Mouse (Mus musculus) heart, embryonic 16.5 days (tissue): Measurements from ENCODE around the gene Lrp5. TPM values are rescaled to one million over a fixed set of nuclear protein-coding genes. Genes with fewer than 3 reads are reported as not detected.

Source experiments
- ATAC-seq: fragments of 200-750 bp; cut with Nextera tagmentation; replicated peaks from 2 replicates; pipeline ENCODE4 v1.8.0; 2017; ENCODE audit warnings: moderate number of reproducible peaks; ENCODE audit not compliant: insufficient read depth, low FRiP score; ENCODE audit errors: extremely low read depth
- H3K27ac ChIP-seq: fragments of 300-500 bp; sonication (generic); 2 replicates; pipeline ENCODE4 v1.5.1; 2014; ENCODE audit warnings: mild to moderate bottlenecking, low read length, control low read depth, moderate library complexity
- H3K27me3 ChIP-seq: fragments of 300-500 bp; sonication (generic); 2 replicates; pipeline ENCODE4 v1.6.1; 2014; ENCODE audit warnings: low read length, mixed read lengths; ENCODE audit not compliant: control insufficient read depth, insufficient read depth
- H3K36me3 ChIP-seq: fragments of 300-500 bp; sonication (generic); 2 replicates; pipeline ENCODE4 v1.6.1; 2014; ENCODE audit not compliant: control insufficient read depth, insufficient read depth
- H3K4me1 ChIP-seq: fragments of 300-500 bp; sonication (generic); 2 replicates; pipeline ENCODE4 v1.6.1; 2014; ENCODE audit warnings: low read length, mixed read lengths; ENCODE audit not compliant: control insufficient read depth, insufficient read depth
- H3K4me2 ChIP-seq: fragments of 300-500 bp; sonication (generic); 2 replicates; pipeline ENCODE4 v1.6.1; 2014; ENCODE audit warnings: low read depth, mild to moderate bottlenecking, control low read depth, low read length
- H3K4me3 ChIP-seq: fragments of 300-500 bp; sonication (generic); 2 replicates; pipeline ENCODE4 v1.5.1; 2014; ENCODE audit warnings: mild to moderate bottlenecking, control low read depth, low read length
- H3K9ac ChIP-seq: fragments of 300-500 bp; sonication (generic); 2 replicates; pipeline ENCODE4 v1.6.1; 2014; ENCODE audit warnings: low read length, control low read depth
- H3K9me3 ChIP-seq: fragments of 300-500 bp; sonication (generic); replicated peaks from 2 replicates; pipeline ENCODE4 v1.6.1; 2016; ENCODE audit warnings: low read length; ENCODE audit not compliant: control insufficient read depth
- WGBS: fragments of 180-500 bp; shearing (Covaris S2); extraction: QIAGEN DNeasy Blood & Tissue Kit; methylation state at CpG from one replicate; pipeline ENCODE4 v1.1.7; 2014; 5-methylcytosine and 5-hydroxymethylcytosine counted together
- polyA plus RNA-seq: library from polyadenylated mRNA; unstranded; fragments of >200 nt; fragmentation: Nextera tagmentation; extraction: Ambion mirVana; gene quantifications from 2 replicates; pipeline ENCODE4 v1.2.1, GENCODE M21; 2015

Lrp5 gene
- polyA plus RNA-seq, 1 experiment from 2014 or later = 3.1 TPM

DNA sequence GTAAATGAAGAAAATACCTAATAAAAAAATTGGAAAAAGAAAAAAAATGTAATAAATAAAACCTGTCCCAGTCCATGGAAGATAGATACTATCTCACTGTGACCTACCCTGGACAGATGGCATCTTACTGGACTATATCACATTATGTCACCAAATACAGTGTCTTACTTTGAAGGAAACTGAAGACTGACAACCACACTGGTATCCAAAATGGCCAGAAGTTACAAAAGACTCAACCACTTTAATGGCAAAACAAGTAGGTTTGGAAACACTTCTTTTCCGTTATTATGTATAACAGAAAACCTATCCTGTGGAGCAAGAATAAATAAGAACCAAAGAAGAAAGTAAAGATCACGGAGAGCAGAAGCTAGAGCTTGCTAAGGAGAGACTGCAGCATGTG is 146.1 kb downstream of the Lrp5 start:
- H3K36me3 ChIP-seq = peaks cover 9% of the 10 kb centered on the region
- 86% methylated on average over 2 of the region's 2 CpGs for WGBS
- no peak overlapping the region for H3K4me3 ChIP-seq
- H3K9me3 ChIP-seq = no peaks in the 10 kb centered on the region
- no peak for ATAC-seq
- H3K27ac ChIP-seq = no peak overlapping the region
- no peaks in the 10 kb centered on the region for H3K27me3 ChIP-seq
- H3K4me1 ChIP-seq = peaks cover 3% of the 10 kb centered on the region
- no peak overlapping the region for H3K4me2 ChIP-seq
- no peak overlapping the region for H3K9ac ChIP-seq

- ATAC-seq = no peak
- 88% methylated on average over 5 of the region's 5 CpGs for WGBS
Measured at GRCm38 (mm10) chr19:3539456-3539855, 146.9 kb downstream of the Lrp5 start.

DNA sequence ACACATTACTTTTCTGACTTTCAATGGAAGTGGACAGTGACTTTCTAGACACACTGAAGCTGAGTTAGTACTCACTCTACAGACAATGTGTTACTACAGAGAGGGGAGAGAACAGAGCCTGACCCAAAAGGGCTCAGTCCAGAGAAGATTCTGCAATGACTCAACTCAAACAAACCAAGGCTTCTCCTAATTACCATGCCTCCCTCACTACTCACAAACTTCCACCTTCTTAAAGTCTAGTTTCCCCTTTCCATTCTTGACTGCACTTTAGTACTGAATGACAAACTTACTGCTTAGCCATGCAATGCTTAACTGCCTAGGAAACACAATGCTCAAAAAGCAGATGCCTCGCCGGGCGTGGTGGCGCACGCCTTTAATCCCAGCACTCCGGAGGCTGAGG is 148.7 kb downstream of the Lrp5 start:
- WGBS = 90% methylated on average over 6 of the region's 6 CpGs
- H3K9ac ChIP-seq = no peak overlapping the region
- H3K36me3 ChIP-seq = peaks cover 6% of the 10 kb centered on the region
- no peak overlapping the region for H3K4me3 ChIP-seq
- H3K4me2 ChIP-seq = no peak overlapping the region
- H3K27ac ChIP-seq = no peak overlapping the region
- peaks cover 17% of the 10 kb centered on the region for H3K4me1 ChIP-seq
- no peaks in the 10 kb centered on the region for H3K9me3 ChIP-seq
- no peaks in the 10 kb centered on the region for H3K27me3 ChIP-seq
- no peak for ATAC-seq

More at GRCm38 (mm10) chr19:3539456-3539855, 146.9 kb downstream of the Lrp5 start:
- Histone ChIP-seq H3K4me3 (no peak overlapping the region), H3K4me1 (peaks cover 9% of the 10 kb centered on the region), H3K27ac (no peak overlapping the region), H3K4me2 (no peak overlapping the region), H3K9me3 (no peaks in the 10 kb centered on the region), H3K27me3 (no peaks in the 10 kb centered on the region), H3K36me3 (peaks cover 9% of the 10 kb centered on the region), H3K9ac (no peak overlapping the region)

- no peak overlapping the region for H3K4me2 ChIP-seq
- no peaks in the 10 kb centered on the region for H3K36me3 ChIP-seq
- no peaks in the 10 kb centered on the region for H3K27me3 ChIP-seq
- H3K9ac ChIP-seq = no peak overlapping the region
- ATAC-seq = no peak
- peaks cover 21% of the 10 kb centered on the region for H3K4me1 ChIP-seq
- 52% methylated on average over 3 of the region's 3 CpGs for WGBS
- no peak overlapping the region for H3K27ac ChIP-seq
- H3K4me3 ChIP-seq = no peak overlapping the region
- no peaks in the 10 kb centered on the region for H3K9me3 ChIP-seq
Measured at GRCm38 (mm10) chr19:3534945-3535344, 151.4 kb downstream of the Lrp5 start.

Other genes starting within 250 kb of the Lrp5 start
- 52.1 and 53.3 TPM in 2 replicates for gene Ppp6r3, start 110.8 kb downstream of the Lrp5 start, polyA plus RNA-seq
- 18.6 and 20.1 TPM in 2 replicates for gene 1810055G02Rik, start 21.7 kb upstream of the Lrp5 start, polyA plus RNA-seq
- gene Kmt5b, start 80.9 kb upstream of the Lrp5 start, polyA plus RNA-seq = 18.9 and 20.4 TPM in 2 replicates
- gene Chka, start 165.2 kb upstream of the Lrp5 start, polyA plus RNA-seq = 24.1 and 30.6 TPM in 2 replicates
- gene Tcirg1, start 220.6 kb upstream of the Lrp5 start, polyA plus RNA-seq = 31.0 and 32.3 TPM in 2 replicates
- 466 and 487 TPM in 2 replicates for gene Ndufs8, start 226.2 kb upstream of the Lrp5 start, polyA plus RNA-seq
- 2.6 and 3.7 TPM in 2 replicates for gene Aldh3b1, start 243.2 kb upstream of the Lrp5 start, polyA plus RNA-seq
- gene Unc93b1, start 248.6 kb upstream of the Lrp5 start, polyA plus RNA-seq = 19.8 TPM in 2 replicates